Mouse (Mus musculus) stomach, embryonic 14.5 days (tissue): Measurements from ENCODE around the gene Pde4c. TPM values are rescaled to one million over a fixed set of nuclear protein-coding genes. Genes with fewer than 3 reads are reported as not detected.

Experiments used
- ATAC-seq: fragments of 200-750 bp; cut with Nextera tagmentation; 2 replicates; pipeline ENCODE4 v1.8.0; 2017; ENCODE audit warnings: low read depth, moderate TSS enrichment; ENCODE audit not compliant: insufficient number of reproducible peaks, insufficient read depth, low FRiP score
- H3K27ac ChIP-seq: fragments of 300-500 bp; sonication (generic); 2 replicates; pipeline ENCODE4 v1.5.1; 2014; ENCODE audit warnings: mild to moderate bottlenecking, low read length, moderate library complexity, mixed read lengths
- H3K27me3 ChIP-seq: fragments of 300-500 bp; sonication (generic); 2 replicates; pipeline ENCODE4 v1.6.1; 2014; ENCODE audit warnings: low read length, control low read depth, mixed read lengths; ENCODE audit not compliant: control insufficient read depth, insufficient read depth
- H3K36me3 ChIP-seq: fragments of 300-500 bp; sonication (generic); 2 replicates; pipeline ENCODE4 v1.6.1; 2014; ENCODE audit warnings: mild to moderate bottlenecking, control low read depth, low read length, moderate library complexity, mixed read lengths; ENCODE audit not compliant: control insufficient read depth, insufficient read depth
- H3K4me1 ChIP-seq: fragments of 300-500 bp; sonication (generic); 2 replicates; pipeline ENCODE4 v1.6.1; 2014; ENCODE audit warnings: low read length, control low read depth, mixed read lengths; ENCODE audit not compliant: control insufficient read depth, insufficient read depth
- H3K4me2 ChIP-seq: fragments of 300-500 bp; sonication (generic); replicated peaks from 2 replicates; pipeline ENCODE4 v1.6.1; 2014; ENCODE audit warnings: low read depth, low read length, control low read depth
- H3K4me3 ChIP-seq: fragments of 300-500 bp; sonication (generic); 2 replicates; pipeline ENCODE4 v1.5.1; 2014; ENCODE audit warnings: low read depth, low read length, control low read depth
- H3K9ac ChIP-seq: fragments of 300-500 bp; sonication (generic); replicated peaks from 2 replicates; pipeline ENCODE4 v1.6.1; 2014; ENCODE audit warnings: low read depth, mild to moderate bottlenecking, control low read depth, low read length, moderate library complexity, mixed read lengths
- H3K9me3 ChIP-seq: fragments of 300-500 bp; sonication (generic); 2 replicates; pipeline ENCODE4 v1.6.1; 2016; ENCODE audit warnings: low read depth, low read length, control low read depth; ENCODE audit not compliant: control insufficient read depth
- whole genome bisulfite sequencing: fragments of 180-500 bp; shearing (Covaris S2); extraction: QIAGEN DNeasy Blood & Tissue Kit; methylation state at CpG from one replicate; pipeline ENCODE4 v1.1.7; 2014; 5-methylcytosine and 5-hydroxymethylcytosine counted together
- polyA plus RNA-seq: library from polyadenylated mRNA; unstranded; fragments of >200 nt; fragmentation: Nextera tagmentation; extraction: Ambion mirVana; gene quantifications from 2 replicates; pipeline ENCODE4 v1.2.1, GENCODE M21; 2014

The Pde4c gene
- polyA plus RNA-seq, 1 experiment from 2014 or later, result 0.29 TPM

DNA sequence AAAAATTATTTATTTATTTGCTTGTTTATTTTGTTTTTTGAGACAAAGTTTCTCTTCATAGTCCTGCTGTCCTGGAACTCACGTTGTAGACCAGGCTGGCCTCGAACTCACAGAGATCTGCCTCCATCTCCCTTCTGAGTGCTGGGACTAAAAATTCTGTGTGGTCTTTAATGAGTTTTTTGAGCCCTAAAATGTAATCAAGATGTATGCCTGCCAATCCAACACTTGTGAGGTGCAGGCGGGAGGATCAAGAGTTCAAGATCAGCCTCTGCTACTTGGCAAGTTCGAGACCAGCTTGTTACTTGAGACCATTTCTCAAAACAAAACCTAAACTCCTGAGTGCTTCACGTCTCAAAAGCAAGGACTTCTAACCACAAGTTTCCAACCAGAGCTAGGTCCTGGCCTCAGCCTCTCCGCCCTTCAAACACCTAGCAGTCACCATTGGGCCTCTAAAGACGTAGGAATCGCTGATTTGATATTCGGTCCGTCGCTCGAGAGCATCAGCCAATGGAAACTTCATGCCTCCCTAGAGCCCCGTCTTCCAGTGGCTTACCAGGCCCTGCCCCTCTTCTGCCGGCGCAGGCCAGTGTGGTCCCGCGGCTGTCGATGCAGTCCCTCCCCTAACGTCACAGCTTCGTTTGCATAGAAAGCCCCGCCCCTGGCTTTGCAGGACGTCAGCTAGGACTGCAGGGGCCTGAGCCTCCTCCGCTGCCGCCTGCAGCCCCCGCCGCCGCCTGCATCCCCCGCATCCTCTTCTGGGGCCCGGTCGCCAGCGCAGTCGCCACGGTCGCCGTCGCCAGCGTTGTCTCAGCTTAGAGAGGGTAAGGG, 30.7 kb downstream of the Pde4c start, which contains the start of gene Rab3a:
Gene Rab3a, plus strand, starts transcription at position 637 of the 828 bp plus-strand sequence.
- Histone ChIP-seq H3K36me3 (peaks cover 21% of the 10 kb centered on the region), H3K4me1 (peaks cover 19% of the 10 kb centered on the region), H3K27me3 (no peaks in the 10 kb centered on the region), H3K4me3 (peak within 1 kb of the TSS; percentile 77), H3K4me2 (peak within 1 kb of the TSS; percentile 94), H3K9ac (peak within 1 kb of the TSS; percentile 69), H3K9me3 (no peaks in the 10 kb centered on the region), H3K27ac (peak within 1 kb of the TSS; percentile 78)
- ATAC-seq, result peak; percentile 98
- 8% methylated on average over 37 of the region's 37 CpGs for WGBS

DNA sequence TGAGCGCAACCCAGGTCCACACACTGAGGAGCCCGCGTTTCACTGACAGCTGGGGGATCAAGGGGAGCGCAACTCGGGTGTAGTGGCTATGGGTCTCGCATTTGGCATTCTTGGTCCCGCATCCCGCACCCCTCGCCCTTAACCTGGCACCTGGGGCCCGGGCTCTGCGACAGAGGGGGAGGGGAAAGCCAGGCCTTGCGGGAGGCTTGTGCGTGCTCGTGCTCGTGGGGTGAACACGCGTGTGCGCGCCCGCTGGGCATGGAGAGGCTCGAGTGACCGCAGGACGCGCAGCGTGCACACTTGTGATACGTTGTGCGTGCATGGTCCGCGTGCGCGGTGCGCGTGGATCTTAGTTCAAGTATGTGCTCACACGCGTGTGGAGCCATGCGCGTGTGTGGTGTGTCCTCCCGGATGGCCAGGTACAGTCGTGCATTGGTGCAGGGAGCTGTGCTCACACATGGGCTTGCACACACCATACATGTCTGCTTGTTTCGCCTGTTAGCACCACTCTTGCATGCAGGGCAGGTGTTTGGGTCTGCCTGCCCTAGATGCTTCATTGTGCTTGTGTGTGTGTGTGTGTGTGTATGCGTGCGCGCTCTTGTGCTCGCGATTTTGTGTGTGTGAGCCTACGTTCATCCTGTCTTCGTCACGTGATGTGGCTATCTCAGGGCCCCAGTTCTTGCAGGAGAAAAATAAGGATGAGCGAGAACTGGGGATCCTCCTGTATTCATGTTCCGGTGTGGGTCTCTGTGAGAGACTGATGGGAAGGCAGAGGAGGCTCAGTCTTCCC, 31.5 kb downstream of the Pde4c start:
- ATAC-seq, result peak; percentile 5; the same call in 1 of the 2 replicates
- H3K9me3 ChIP-seq, result no peaks in the 10 kb centered on the region
- WGBS, result 11% methylated on average over 50 of the region's 50 CpGs

DNA sequence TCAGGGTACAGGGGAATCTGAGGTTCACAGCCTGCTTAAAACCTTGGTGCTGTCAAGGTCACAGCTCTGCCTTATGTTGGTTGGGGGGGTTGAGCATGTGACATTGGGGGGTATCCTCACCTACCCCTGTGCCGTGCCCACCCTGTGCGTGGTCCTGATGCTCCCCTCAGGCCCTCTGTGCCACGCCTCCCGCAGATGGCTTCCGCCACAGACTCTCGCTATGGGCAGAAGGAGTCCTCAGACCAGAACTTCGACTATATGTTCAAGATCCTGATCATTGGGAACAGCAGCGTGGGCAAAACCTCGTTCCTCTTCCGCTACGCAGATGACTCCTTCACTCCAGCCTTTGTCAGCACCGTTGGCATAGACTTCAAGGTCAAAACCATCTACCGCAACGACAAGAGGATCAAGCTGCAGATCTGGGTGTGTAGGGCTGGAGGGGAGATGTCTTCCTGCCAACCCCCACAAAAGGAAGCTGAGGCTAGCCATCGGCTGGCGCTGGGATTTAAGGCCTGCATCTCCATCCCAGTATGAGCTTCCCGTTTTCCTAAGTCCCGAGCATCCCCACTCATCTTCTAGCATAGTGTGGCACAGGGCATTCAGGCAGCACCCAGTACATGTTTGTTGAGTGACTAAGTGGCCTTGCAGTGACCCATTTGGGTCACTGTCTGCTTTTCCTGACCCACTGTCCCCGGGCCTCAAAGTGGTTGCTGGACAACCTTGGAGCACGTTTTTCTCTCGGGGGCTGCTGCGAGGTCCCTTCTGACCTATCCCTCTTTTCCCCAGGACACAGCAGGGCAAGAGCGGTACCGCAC, 32.3 kb downstream of the Pde4c start:
- Histone ChIP-seq H3K27me3 (no peaks in the 10 kb centered on the region), H3K4me3 (no peak overlapping the region), H3K27ac (no peak overlapping the region), H3K36me3 (peaks cover 21% of the 10 kb centered on the region), H3K4me2 (peak overlapping the region; percentile 94), H3K4me1 (peaks cover 28% of the 10 kb centered on the region), H3K9ac (no peak overlapping the region), H3K9me3 (no peaks in the 10 kb centered on the region)
- WGBS, result 84% methylated on average over 24 of the region's 24 CpGs
- ATAC-seq, result no peak

More for the DNA sequence above, 31.5 kb downstream of the Pde4c start:
- H3K4me3 ChIP-seq, result peak overlapping the region; percentile 77
- H3K36me3 ChIP-seq, result peaks cover 21% of the 10 kb centered on the region
- no peaks in the 10 kb centered on the region for H3K27me3 ChIP-seq
- H3K9ac ChIP-seq, result peak overlapping the region; percentile 69
- peaks cover 27% of the 10 kb centered on the region for H3K4me1 ChIP-seq
- H3K27ac ChIP-seq, result peak overlapping the region; percentile 41; the same call in 1 of the 2 replicates
- H3K4me2 ChIP-seq, result peak overlapping the region; percentile 94

DNA sequence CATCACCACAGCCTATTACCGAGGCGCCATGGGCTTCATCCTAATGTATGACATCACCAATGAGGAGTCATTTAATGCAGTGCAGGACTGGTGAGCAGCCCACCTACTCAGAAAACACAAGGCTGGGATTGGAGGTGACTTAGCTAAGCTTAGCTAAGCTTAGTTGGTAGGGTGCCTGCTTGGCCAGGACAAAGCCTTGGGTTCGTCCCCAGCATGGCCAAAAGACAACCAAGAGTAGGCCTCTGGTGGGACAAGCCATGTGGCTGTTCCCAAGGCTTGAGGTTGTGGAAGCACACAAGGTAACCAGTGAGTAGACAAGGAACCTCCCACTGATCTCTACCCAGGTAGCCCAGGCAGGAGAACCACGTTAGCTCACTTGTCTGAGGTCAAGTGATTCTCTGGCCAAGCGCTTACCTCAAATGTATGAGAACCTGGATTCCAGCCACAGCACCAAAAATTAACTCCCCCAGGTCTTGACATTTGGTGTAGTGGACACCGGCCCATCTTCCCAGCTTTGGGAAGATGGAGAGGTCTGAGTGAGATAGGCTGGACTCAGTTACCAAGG, 33.0 kb downstream of the Pde4c start:
- Histone ChIP-seq H3K4me1 (peaks cover 31% of the 10 kb centered on the region), H3K27ac (no peak overlapping the region)

DNA sequence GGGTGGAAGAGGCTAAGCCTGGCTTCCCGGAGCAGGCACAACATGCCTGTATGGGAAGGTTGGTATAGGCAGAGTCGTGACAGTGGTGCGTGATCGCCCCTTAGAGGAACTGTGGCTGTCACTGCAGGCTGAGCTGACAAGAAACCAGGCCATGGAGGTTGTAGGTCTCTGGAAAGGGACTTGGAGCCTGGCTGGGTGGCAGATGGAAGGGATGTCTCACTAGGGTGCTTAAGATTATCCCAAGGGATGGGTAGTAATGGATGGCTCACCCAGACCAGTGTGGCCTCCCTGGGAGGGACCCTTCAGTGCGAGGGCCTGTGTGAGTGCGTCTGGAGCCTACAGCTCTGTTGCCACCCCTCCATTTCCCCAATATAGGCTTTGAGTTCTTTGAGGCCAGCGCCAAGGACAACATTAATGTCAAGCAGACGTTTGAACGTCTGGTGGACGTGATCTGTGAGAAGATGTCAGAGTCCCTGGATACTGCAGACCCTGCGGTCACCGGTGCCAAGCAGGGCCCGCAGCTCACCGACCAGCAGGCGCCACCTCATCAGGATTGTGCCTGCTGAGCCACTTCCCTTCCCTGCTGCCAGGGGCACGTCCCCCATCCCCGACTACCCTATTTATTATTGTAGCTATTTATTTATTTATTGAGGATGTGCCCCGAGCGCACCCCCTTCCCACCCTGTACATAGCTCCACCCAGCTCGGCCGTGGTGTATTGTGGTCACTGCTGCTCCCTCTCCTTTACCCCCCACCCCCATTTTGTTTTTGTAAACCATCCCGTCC, 34.2 kb downstream of the Pde4c start:
- H3K27ac ChIP-seq, result no peak overlapping the region
- no peak overlapping the region for H3K9ac ChIP-seq
- H3K4me3 ChIP-seq, result no peak overlapping the region
- peaks cover 21% of the 10 kb centered on the region for H3K36me3 ChIP-seq
- peaks cover 32% of the 10 kb centered on the region for H3K4me1 ChIP-seq
- no peaks in the 10 kb centered on the region for H3K9me3 ChIP-seq
- no peak for ATAC-seq
- no peak overlapping the region for H3K4me2 ChIP-seq
- 76% methylated on average over 22 of the region's 22 CpGs for WGBS
- no peaks in the 10 kb centered on the region for H3K27me3 ChIP-seq

More for the DNA sequence above, 33.0 kb downstream of the Pde4c start:
- ATAC-seq, result no peak
- WGBS, result 94% methylated on average over 6 of the region's 6 CpGs
- Histone ChIP-seq H3K4me3 (no peak overlapping the region), H3K36me3 (peaks cover 21% of the 10 kb centered on the region), H3K27me3 (no peaks in the 10 kb centered on the region), H3K9ac (no peak overlapping the region), H3K9me3 (no peaks in the 10 kb centered on the region), H3K4me2 (no peak overlapping the region)

DNA sequence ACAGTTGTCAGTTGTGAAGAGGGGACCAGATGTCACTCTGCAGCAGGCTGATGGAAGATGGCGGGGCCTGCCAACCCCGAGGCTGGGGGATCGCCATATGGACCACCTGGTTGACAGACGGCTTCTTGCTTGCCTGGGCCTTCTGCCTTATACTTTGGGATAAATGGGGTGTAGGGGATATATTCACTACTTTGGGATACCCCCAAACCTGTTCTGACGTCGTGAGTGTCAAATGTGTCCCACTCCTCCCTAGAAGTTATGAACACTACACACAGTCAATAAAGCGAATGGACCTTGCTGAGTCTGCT, 34.7 kb downstream of the Pde4c start:
- H3K27me3 ChIP-seq, result no peaks in the 10 kb centered on the region
- peaks cover 21% of the 10 kb centered on the region for H3K36me3 ChIP-seq
- no peak overlapping the region for H3K9ac ChIP-seq
- peaks cover 26% of the 10 kb centered on the region; the same call in 1 of the 2 replicates for H3K4me1 ChIP-seq
- 87% methylated on average over 7 of the region's 7 CpGs for WGBS
- ATAC-seq, result no peak
- no peak overlapping the region for H3K4me2 ChIP-seq
- no peak overlapping the region for H3K4me3 ChIP-seq
- no peaks in the 10 kb centered on the region for H3K9me3 ChIP-seq
- H3K27ac ChIP-seq, result no peak overlapping the region

DNA sequence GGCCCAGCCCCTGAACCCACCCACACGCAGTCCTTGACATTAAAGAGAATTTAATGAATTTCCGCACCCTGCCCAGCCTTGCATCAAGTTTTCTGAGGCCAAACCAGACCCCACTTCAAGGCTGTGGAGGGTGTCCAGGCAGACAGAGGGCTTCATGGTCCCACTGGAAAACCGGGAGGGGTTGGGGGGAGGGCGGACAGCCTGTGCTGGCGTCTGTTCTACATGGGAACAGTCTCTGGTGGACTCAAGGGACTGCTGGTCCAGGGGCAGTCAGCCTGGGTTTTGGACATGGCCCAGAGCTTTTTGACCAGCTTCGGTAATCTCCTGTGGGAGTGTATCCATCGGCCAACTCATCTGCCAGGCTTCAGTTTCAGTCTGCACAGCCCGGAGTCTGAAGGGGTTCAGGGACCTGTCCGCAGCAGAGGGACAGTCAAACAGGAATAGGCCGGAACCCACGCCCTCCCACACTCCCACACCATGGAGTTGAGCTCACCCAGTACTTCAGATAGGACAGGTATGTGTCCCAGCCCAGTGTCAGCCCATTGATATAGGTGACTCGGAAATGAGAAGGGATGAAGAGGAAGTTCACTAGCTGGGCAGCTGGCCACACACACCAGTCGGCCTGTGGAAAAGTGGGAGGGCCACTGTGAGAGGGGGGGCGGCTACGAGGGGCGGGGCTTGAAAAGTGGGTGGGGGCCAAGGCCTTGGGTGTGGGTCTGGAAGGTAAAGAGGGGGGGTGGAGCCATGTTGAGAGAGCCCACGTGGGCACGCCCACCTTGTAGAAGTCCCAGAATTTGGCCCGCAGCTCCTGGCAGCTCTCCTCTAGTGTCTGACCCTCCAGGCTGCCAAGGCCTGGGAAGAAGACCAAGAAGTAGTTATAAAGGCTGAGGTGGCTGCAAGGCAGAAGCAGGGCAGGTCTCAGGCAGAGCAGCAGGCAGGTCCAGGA, 35.4 kb downstream of the Pde4c start:
- H3K27me3 ChIP-seq, result no peaks in the 10 kb centered on the region
- H3K9ac ChIP-seq, result no peak overlapping the region
- H3K36me3 ChIP-seq, result peaks cover 21% of the 10 kb centered on the region
- no peak overlapping the region for H3K27ac ChIP-seq
- H3K4me1 ChIP-seq, result peaks cover 24% of the 10 kb centered on the region; the same call in 1 of the 2 replicates
- H3K9me3 ChIP-seq, result no peaks in the 10 kb centered on the region
- WGBS, result 66% methylated on average over 19 of the region's 19 CpGs
- no peak for ATAC-seq
- no peak overlapping the region for H3K4me3 ChIP-seq
- H3K4me2 ChIP-seq, result peak overlapping the region; percentile 95; the same call in 1 of the 2 replicates
